Mouse (Mus musculus): Measurements from ENCODE around the gene Trib3.
A peak's percentile ranks its signal among the peaks of the same experiment; 100 is the strongest.
"Not testable (repeated sequence)": the region's sequence is repeated elsewhere in the genome, so short reads cannot be mapped to it uniquely, and the experiment has no call there.

Trib3 gene

DNA sequence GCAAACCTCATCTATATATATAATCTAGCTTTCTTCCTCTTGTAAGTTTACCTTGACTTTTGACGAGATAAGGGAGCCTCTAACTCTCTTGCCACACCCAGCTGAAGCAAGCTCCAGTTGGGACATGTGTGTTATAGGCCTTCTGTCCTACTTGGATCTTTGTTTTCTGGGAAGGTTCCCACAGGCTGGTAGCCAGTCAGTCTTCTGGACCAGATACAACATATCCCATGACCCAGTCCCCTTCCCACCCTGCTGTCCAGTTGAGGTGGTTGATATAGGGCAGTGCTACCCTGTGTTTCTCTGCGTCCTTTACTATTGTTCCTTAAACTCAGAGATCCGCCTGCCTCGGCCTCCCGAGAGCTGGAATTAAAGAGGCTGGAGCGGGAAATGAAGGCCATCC is 38.4 kb downstream of the Trib3 start:
- no peak for DNase-seq

DNA sequence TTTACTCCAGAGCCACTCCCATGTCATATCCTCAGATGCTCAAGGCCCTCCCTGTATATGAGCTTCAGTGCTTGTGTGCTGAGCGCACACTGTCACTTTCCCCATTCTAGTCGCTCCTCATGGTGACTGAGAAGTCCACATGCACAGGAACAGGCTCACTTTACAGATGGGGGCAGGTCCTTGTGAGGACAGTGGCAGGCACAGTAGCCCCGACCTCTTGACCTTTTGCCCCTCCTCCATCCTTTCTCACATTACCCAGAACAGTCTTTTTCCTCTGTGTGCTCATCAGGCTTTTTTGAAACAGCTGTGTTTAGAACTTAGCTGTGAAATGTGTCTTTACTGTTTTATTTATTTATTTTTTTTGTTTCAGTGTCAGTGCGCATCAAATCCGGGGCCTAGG is 40.1 kb downstream of the Trib3 start:
- DNase-seq = no peak

GRCm38 (mm10) chr2:152302862-152303261 is 41.0 kb downstream of the Trib3 start:
- DNase-seq = no peak

DNA sequence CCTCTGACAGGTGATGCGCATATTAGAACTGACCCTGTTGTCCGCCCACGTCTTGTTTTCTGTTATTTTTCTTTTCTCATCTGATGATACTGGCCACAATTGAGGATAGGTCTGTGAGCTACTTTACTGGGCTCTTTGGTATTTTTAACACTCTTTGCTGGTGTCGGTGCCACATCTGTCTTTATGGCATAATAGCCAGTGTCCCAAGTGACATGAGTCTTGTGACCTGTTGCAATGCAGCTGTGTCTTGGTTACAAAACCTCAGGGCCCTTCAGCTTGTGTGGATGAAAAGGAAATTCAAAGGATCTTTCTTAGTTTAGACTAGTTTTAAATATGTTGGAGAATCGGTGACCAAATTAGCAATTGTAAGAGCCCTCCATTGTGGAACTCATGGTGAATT is 49.3 kb downstream of the Trib3 start:
- DNase-seq = no peak

DNA sequence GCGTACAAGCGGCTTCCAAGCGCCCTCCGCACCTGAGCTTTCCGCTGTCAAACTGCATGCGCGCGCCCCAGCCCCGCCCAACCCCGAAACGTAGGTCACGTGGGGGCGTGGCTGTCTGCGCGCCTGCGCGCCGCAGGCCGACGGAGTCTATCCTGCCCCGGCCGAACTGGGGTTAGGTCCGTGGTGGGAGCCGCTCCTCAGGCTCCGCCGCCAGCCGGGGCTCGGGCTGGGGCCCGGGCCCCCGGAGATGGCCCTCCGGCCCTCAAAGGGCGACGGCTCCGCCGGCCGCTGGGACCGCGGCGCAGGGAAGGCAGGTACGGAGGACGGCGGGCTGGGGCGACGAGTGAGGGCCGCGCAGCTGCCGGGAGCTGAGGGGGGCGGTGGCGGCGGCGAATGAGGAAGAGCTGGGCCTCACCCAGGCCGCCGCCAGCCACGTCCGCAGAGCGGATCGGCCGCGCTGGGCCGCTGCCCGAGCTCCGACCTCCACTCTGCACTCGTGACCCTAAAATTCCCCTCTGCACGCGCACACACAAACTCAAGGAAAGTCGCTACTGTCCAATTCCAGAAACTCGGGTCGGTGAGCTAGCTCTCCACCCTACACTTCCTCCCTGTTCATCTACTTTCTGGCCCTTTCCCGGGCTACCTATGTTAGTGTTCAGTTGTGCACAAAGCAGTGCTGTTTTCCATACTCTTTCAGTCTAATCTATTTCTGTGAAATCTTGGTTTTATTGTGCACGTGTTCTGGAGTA is 49.9 kb downstream of the Trib3 start, which contains the start of gene Tbc1d20:
Gene Tbc1d20 (plus strand): TSS at position 102 of the 749 bp plus-strand sequence.
- peak; percentile 93 for DNase-seq

DNA sequence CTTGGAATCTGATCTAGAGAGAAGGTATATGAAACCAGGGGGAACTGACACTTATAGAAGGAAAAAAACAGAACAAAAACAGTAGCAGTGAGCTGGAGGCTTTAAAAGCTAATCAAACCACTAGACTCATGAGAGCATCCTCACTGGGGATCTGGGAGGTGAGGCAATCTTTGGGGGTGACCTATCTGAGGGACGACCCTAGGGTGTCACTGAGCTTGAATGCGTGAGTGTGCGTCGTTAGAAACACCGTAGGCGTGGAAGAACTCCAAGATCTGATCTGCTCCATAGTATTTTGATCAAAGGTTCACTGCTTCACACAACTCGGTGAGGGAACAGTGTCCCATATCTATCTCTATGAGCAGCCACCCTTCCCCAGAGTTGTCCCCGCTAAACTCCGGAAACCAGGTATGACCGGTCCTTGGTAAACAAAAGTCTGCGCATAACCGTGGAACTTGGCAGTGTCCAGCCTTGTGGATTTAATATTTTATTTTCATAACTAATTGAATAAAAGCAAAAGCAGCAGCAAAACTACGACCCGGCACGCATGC is 50.6 kb downstream of the Trib3 start:
- no peak for DNase-seq

DNA sequence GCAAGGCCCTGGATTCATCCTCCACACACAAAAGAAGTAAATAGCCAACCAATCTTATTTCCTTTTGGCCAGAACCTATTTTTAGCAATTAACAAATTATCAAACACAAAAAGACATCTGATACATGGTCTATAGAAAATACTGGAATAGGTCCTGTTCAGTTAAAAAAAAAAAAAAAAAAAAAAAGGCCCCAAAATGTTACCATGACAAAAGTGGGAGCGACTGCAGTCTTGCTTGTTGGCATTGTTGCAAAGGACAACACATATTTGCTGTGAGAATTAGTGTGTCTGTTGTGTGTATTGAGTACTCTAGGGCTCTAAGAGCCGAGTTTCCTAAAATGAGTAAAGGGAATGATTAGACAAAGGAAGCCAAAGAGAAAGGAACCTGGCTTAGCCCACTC is 51.4 kb downstream of the Trib3 start:
- no peak for DNase-seq

GRCm38 (mm10) chr2:152289623-152290022 is 54.2 kb downstream of the Trib3 start:
- DNase-seq = not testable (repeated sequence)

GRCm38 (mm10) chr2:152288046-152288445 is 55.8 kb downstream of the Trib3 start:
- no peak for DNase-seq

- no peak for DNase-seq
Observed at GRCm38 (mm10) chr2:152287560-152287959, 56.3 kb downstream of the Trib3 start.

Measured in kidney, adult 9 months (tissue).